Mouse (Mus musculus) neural tube, postnatal 0 days (tissue): ENCODE measurements around the gene Gramd2. TPM values are rescaled to one million over a fixed set of nuclear protein-coding genes. Genes with fewer than 3 reads are reported as not detected.

Experiments
- polyA plus RNA-seq: library from polyadenylated mRNA; unstranded; fragments of >200 nt; fragmentation: Nextera tagmentation; extraction: Ambion mirVana; gene quantifications from 2 replicates; pipeline ENCODE4 v1.2.1, GENCODE M21; 2015

Gene Gramd2
- 3.5 and 4.8 TPM in 2 replicates for polyA plus RNA-seq

DNA sequence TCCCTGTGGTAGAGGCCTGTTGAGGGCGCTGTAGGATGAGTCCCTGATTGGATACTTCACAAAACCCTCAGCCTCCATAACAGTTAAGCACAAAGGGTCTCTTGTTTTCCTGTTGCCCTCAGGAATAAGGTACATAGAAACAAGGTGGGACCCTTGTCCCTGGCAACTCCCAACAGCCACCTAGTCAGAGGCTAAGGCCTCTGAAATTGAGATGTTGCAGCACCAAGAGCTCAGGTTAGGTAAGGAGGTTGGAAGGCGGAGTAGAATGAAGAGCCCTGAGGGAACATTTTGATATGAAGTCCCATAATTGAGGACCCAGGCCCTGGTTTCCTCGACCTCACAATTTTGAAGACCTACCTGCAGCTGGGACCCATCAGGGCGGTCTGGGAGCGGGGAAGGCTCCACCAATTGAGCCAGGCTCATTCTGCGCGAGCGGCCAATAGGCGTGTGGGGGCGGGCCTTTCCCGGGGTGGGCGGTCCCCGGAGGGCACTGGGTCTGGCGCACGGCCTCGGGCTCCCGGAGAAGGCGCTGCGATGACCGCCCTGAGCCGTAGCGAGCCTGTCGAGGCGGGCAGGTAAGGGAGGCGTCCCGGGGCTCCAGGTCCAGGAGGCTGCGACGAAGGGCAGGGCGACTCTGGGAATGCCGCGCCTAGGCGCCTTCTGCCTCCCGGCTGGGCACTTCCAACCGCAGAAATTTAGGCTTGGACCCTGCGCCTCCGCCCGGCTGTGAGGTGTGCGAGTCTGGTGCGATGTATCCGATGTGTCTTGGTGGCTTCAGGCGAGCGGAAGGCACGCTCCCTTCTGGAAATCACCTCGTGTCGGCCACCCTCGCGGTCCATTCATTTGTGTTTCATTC is at the start of gene Gramd2:
Gene Gramd2 (plus strand): TSS at position 467 of the 856 bp plus-strand sequence.

DNA sequence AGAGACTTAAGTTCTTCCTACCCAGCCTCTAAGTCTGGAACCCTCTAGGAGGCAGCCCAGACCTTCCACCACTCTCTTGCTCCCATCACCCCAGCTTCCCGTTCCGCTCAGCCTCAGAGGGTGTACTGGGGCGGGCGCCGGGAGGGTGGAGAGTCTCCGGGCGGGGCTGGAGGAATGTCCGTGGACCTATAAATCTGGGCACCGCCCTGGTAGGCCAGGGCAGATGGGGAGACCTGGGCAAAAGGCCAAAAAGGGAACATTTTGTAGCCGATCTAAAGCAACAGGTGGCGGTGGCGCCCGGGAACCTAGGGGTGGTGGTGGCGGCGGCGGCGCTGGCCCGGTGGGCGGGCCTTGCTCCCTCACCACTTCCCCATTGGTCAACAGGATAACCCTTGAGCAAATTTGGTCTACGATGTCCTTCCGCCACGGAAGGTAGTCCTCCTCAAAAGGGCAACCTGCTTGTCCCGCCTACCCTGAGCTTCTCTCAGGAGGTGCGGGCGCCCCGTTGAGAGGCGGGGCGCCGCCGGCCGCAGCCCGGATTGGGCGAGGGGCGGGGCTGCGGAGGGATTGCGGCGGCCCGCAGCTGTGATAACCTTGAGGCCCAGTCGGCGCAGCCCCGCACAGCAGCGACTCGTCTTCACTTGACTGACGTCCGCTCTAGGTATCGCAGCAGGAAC is 23.8 kb upstream of the Gramd2 start, which contains the start of gene Pkm:
Gene Pkm (plus strand): TSS at position 411 of the 677 bp plus-strand sequence.

DNA sequence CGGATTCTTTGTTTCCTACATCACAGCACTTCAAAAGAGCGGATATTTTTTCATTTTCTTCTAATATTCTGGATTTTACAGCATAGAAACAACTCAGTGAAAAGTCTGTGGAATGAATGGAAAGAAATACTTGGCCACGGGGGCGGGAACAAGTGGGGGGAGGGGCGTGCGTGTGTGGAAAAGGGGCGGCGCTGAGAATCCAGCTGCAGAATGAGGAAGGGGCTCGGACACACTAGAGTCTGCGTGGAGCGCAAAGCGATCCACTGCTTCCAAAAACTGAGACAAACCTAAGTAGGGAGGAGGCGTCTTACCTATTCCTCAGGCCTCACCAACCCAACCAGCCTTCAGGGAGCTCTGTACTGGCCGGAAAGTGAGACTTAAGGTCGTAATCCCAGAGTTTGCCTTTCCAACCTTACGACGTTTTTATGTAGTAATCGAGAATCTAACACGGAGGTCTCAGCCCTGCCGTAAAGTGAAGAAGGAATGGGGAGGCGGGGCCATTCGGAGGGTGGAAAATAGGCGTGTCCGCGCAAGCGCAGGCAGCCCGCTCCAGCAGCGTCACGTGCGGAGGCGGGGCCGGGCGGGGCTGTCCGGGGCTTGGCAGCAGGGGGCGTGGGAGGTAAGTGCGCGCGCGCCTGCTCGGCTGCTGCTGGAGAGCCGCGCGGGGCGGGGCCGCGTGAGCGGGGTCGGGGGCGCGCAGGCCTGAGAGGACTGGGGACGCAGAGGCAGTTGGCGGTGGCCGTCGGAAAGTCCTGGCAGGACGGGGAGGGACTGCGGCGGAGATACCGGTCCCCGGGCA is 70.5 kb downstream of the Gramd2 start, which contains the start of the genes Senp8 and Myo9a:
Gene Senp8 (minus strand): TSS at position 444 of the 799 bp plus-strand sequence.
Gene Myo9a (plus strand): TSS at position 630 of the 799 bp plus-strand sequence.

Other genes with a start within 250 kb of the Gramd2 start
- 9.1 and 10.3 TPM in 2 replicates for gene Arih1, start 193.5 kb upstream of the Gramd2 start, polyA plus RNA-seq
- gene Hexa, start 140.6 kb upstream of the Gramd2 start, polyA plus RNA-seq = 53.6 and 55.9 TPM in 2 replicates
- gene Tmem202, start 140.3 kb upstream of the Gramd2 start, polyA plus RNA-seq = 2.0 and 2.5 TPM in 2 replicates
- 31.7 and 35.2 TPM in 2 replicates for gene Celf6, start 102.2 kb upstream of the Gramd2 start, polyA plus RNA-seq
- gene Parp6, start 62.9 kb upstream of the Gramd2 start, polyA plus RNA-seq = 136 and 161 TPM in 2 replicates
- 740 and 780 TPM in 2 replicates for gene Pkm, start 23.8 kb upstream of the Gramd2 start, polyA plus RNA-seq
- gene Senp8, start 70.6 kb downstream of the Gramd2 start, polyA plus RNA-seq = 6.8 and 8.2 TPM in 2 replicates
- 15.7 and 17.1 TPM in 2 replicates for gene Myo9a, start 70.8 kb downstream of the Gramd2 start, polyA plus RNA-seq